Mouse (Mus musculus) liver, adult 10 weeks (tissue): Measurements from ENCODE around the gene BC107364. TPM values are rescaled to one million over a fixed set of nuclear protein-coding genes. Genes with fewer than 3 reads are reported as not detected.

Experiments
- polyA plus RNA-seq: library from polyadenylated mRNA; stranded (reverse); fragments of 350-450 nt; fragmentation: Illumina TruSeq; extraction: RNeasy Lipid Tissue Mini Kit (QIAGEN cat#74804); gene quantifications from one replicate; pipeline ENCODE4 v1.2.3, GENCODE M21; 2014; ENCODE audit warnings: low read depth, low replicate concordance

BC107364 gene
- not detected for polyA plus RNA-seq

DNA sequence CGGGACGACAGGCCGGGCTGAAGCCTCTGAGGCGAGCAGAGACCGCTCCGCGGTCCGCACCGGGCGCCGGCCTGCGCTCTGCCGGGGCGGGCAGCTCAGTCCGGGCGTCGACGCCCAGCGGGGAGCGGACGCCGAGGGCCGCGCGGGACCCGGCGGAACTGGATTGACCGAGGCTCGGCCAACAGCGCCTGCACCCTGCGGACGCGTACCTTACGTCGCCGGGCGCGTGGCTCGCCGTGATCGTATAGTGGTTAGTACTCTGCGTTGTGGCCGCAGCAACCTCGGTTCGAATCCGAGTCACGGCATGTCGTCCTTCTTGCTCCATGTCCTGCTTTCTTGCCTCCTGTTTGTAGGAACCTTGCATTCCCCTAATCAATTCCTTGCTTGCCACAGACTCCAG is at the start of gene BC107364:
Gene BC107364, minus strand, starts transcription at position 45 of the 400 bp plus-strand sequence.

Other genes with a start within 250 kb of the BC107364 start
- 3.3 TPM for gene Bola1, start 232.6 kb downstream of the BC107364 start, polyA plus RNA-seq
- not detected for gene Hist2h2ab, start 232.4 kb downstream of the BC107364 start, polyA plus RNA-seq
- not detected for gene Hist2h2ac, start 231.4 kb downstream of the BC107364 start, polyA plus RNA-seq
- gene Hist2h2be, start 231.2 kb downstream of the BC107364 start, polyA plus RNA-seq, result 2.7 TPM
- gene Hist2h3c2, start 213.2 kb downstream of the BC107364 start, polyA plus RNA-seq, result 2.9 TPM
- not detected for gene Hist2h2aa2, start 212.0 kb downstream of the BC107364 start, polyA plus RNA-seq
- not detected for gene Hist2h2aa1, start 206.8 kb downstream of the BC107364 start, polyA plus RNA-seq
- 21.3 TPM for gene Hist2h3c1, start 205.6 kb downstream of the BC107364 start, polyA plus RNA-seq
- 0.48 TPM for gene Hist2h4, start 189.0 kb downstream of the BC107364 start, polyA plus RNA-seq
- gene Hist2h3b, start 183.7 kb downstream of the BC107364 start, polyA plus RNA-seq, result not detected
- gene Hist2h2bb, start 182.6 kb downstream of the BC107364 start, polyA plus RNA-seq, result not detected
- 1.2 TPM for gene Fcgr1, start 158.3 kb downstream of the BC107364 start, polyA plus RNA-seq
- gene Hfe2, start 72.9 kb upstream of the BC107364 start, polyA plus RNA-seq, result 65.1 TPM
- gene Txnip, start 105.7 kb upstream of the BC107364 start, polyA plus RNA-seq, result 30.9 TPM
- not detected for gene Gm16253, start 124.7 kb upstream of the BC107364 start, polyA plus RNA-seq
- 22.8 TPM for gene Polr3gl, start 141.9 kb upstream of the BC107364 start, polyA plus RNA-seq
- gene Ankrd34a, start 144.3 kb upstream of the BC107364 start, polyA plus RNA-seq, result not detected
- 3.8 TPM for gene Lix1l, start 148.8 kb upstream of the BC107364 start, polyA plus RNA-seq
- 21.6 TPM for gene Rbm8a, start 177.6 kb upstream of the BC107364 start, polyA plus RNA-seq
- gene Pex11b, start 183.1 kb upstream of the BC107364 start, polyA plus RNA-seq, result 14.7 TPM
- not detected for gene Gm42957, start 183.2 kb upstream of the BC107364 start, polyA plus RNA-seq
- 0.26 TPM for gene Itga10, start 193.3 kb upstream of the BC107364 start, polyA plus RNA-seq
- gene Ankrd35, start 217.8 kb upstream of the BC107364 start, polyA plus RNA-seq, result not detected
- 2.7 TPM for gene Pias3, start 244.1 kb upstream of the BC107364 start, polyA plus RNA-seq